Mouse (Mus musculus) lung, embryonic 16.5 days (tissue): ENCODE measurements around the gene Samd4b. TPM values are rescaled to one million over a fixed set of nuclear protein-coding genes. Genes with fewer than 3 reads are reported as not detected.

Experiments
- ATAC-seq: fragments of 200-750 bp; cut with Nextera tagmentation; 2 replicates; pipeline ENCODE4 v1.8.0; 2017; ENCODE audit warnings: low read depth, mild to moderate bottlenecking, moderate library complexity
- H3K27ac ChIP-seq: fragments of 300-500 bp; sonication (generic); 2 replicates; pipeline ENCODE4 v1.5.1; 2014; ENCODE audit warnings: mild to moderate bottlenecking, control low read depth, low read length
- H3K27me3 ChIP-seq: fragments of 300-500 bp; sonication (generic); 2 replicates; pipeline ENCODE4 v1.6.1; 2014; ENCODE audit warnings: low read depth, low read length, mixed read lengths; ENCODE audit not compliant: control insufficient read depth, insufficient read depth
- H3K36me3 ChIP-seq: fragments of 300-500 bp; sonication (generic); 2 replicates; pipeline ENCODE4 v1.6.1; 2014; ENCODE audit warnings: low read length; ENCODE audit not compliant: control insufficient read depth, insufficient read depth
- H3K4me1 ChIP-seq: fragments of 300-500 bp; sonication (generic); replicated peaks from 2 replicates; pipeline ENCODE4 v1.6.1; 2014; ENCODE audit warnings: low read length, mixed read lengths; ENCODE audit not compliant: control insufficient read depth, insufficient read depth
- H3K4me2 ChIP-seq: fragments of 300-500 bp; sonication (generic); 2 replicates; pipeline ENCODE4 v1.6.1; 2014; ENCODE audit warnings: low read depth, low read length, control low read depth
- H3K4me3 ChIP-seq: fragments of 300-500 bp; sonication (generic); 2 replicates; pipeline ENCODE4 v1.5.1; 2014; ENCODE audit warnings: mild to moderate bottlenecking, low read length, control low read depth
- H3K9ac ChIP-seq: fragments of 300-500 bp; sonication (generic); 2 replicates; pipeline ENCODE4 v1.6.1; 2014; ENCODE audit warnings: low read length, control low read depth
- H3K9me3 ChIP-seq: fragments of 300-500 bp; sonication (generic); 2 replicates; pipeline ENCODE4 v1.6.1; 2016; ENCODE audit warnings: low read length; ENCODE audit not compliant: control insufficient read depth
- WGBS: fragments of 180-500 bp; shearing (Covaris S2); extraction: QIAGEN DNeasy Blood & Tissue Kit; methylation state at CpG from one replicate; pipeline ENCODE4 v1.1.7; 2014; 5-methylcytosine and 5-hydroxymethylcytosine counted together
- polyA plus RNA-seq: library from polyadenylated mRNA; unstranded; fragments of >200 nt; fragmentation: Nextera tagmentation; extraction: Ambion mirVana; gene quantifications from 2 replicates; pipeline ENCODE4 v1.2.1, GENCODE M21; 2015

Gene Samd4b
- polyA plus RNA-seq, 1 experiment from 2014 or later = 15.1 TPM

DNA sequence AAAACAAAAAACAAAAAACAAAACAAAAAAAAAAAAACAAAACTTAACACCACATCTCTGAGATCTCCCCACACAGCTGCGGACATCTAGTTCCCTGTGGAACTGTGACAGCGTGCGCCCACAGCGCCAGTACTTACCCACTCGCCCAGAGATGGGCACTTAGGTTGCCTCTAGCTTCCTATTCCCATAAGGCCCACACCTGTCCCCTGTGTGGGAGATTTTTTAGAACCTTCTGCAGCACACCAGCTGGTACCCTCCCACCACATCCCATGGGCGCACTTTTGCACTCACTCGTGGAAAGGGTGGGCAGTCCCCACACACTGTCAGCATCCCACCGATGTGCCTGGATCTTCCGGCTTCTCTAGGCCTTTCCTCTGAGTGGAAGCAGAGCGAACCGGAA, 115.1 kb downstream of the Samd4b start:
- Histone ChIP-seq H3K9ac (no peak overlapping the region), H3K4me3 (no peak overlapping the region), H3K4me2 (no peak overlapping the region), H3K36me3 (no peaks in the 10 kb centered on the region), H3K4me1 (peaks cover 2% of the 10 kb centered on the region; the same call in 1 of the 2 replicates), H3K9me3 (no peaks in the 10 kb centered on the region), H3K27me3 (peaks cover 3% of the 10 kb centered on the region), H3K27ac (no peak overlapping the region)
- 80% methylated on average over 11 of the region's 11 CpGs for WGBS
- no peak for ATAC-seq

DNA sequence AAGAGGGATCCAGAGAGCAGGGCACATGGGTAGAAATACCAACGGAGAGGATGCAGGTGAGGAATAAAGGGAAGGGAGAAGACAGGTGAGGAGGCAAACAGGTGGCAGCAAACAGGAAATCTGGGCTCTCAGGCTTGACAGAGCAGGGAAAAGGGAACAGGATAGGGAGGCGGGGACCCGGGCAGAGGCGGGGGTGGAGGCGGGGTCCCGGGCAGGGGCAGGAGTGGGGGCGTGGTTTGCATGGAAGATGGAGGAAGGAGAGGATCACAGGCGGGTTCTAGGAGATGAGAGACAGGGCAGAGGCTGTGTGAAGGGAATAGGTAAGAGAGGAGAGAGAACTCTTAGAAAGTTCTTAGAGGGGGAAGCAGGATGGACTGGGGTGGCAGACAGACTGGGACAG, 119.1 kb downstream of the Samd4b start:
- Histone ChIP-seq H3K27me3 (no peaks in the 10 kb centered on the region), H3K36me3 (no peaks in the 10 kb centered on the region), H3K4me3 (no peak overlapping the region), H3K4me2 (no peak overlapping the region), H3K4me1 (no peaks in the 10 kb centered on the region), H3K9me3 (no peaks in the 10 kb centered on the region), H3K9ac (no peak overlapping the region), H3K27ac (no peak overlapping the region)
- 0 out of 2 replicates have a peak, but pooled peaks have one; percentile 41 for ATAC-seq
- 4% methylated on average over 8 of the region's 8 CpGs for WGBS

DNA sequence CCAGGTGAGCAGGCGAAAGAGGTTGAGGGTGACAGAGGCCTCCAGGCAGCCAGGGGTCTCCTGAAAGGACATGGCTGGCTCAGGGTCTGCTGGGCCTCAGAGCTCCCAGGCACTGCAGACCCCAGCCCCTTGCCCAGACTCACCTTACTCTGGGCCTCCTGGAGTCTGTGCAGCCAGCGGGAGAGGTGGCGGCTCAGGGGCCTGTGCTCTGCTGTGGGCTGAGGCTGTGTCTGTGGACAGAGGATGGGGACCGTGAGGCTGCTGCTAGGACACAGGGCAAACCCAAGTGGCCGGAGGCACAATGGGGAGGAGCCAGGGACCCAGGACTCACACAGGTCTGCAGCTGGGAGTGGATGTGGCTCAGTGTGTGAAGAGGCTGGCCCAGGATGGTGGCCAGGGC, 120.6 kb downstream of the Samd4b start:
- Histone ChIP-seq H3K27me3 (no peaks in the 10 kb centered on the region), H3K27ac (no peak overlapping the region), H3K9ac (no peak overlapping the region), H3K4me1 (no peaks in the 10 kb centered on the region), H3K4me3 (no peak overlapping the region), H3K36me3 (no peaks in the 10 kb centered on the region), H3K9me3 (no peaks in the 10 kb centered on the region), H3K4me2 (no peak overlapping the region)
- 88% methylated on average over 5 of the region's 5 CpGs for WGBS
- ATAC-seq = no peak

DNA sequence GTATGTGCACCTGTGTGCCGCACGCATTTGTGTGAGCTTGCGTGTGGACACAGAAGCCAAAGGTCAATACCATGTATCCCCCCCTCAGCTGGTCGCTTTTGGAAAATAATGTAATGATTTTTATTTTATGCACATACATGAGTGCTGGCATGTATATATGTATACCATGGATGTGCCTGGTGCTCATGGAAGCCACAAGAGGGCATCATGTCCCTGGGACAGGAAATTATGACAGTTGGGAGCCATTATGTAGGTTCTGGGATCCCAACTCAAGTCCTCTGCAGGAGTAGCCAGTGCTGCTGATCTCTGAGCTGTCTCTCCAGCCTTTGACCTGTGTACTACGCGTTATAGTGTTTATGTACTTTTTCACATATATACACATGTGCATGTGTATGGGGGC, 121.8 kb downstream of the Samd4b start:
- 82% methylated on average over 6 of the region's 6 CpGs for WGBS

DNA sequence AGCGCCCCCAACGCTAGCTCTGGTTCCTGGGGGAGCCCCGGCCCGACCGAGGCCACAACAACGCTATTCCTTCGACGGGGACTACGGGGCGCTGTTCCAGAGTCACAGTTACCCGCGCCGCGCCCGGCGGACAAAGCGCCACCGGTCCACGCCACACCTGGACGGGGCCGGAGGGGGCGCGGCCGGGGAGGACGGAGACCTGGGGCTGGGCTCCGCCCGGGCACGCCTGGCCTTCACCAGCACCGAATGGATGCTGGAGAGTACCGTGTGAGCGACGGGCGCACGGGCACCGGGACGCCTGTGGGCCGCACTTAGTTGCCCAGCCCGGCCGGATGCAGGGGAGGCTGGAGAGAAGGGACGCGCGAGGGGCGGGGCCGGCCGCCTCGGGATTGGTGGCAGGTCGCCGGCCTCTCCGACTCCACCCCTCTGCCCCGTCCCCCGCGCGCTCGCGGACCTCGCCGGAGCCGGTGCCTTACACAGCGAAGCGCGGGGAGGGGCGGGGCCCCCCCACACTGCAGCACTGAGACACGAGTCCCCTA, 130.7 kb downstream of the Samd4b start:
- H3K4me3 ChIP-seq = peak overlapping the region; percentile 60
- peaks cover 7% of the 10 kb centered on the region for H3K4me1 ChIP-seq
- H3K4me2 ChIP-seq = peak overlapping the region; percentile 89
- no peak overlapping the region for H3K27ac ChIP-seq
- H3K9ac ChIP-seq = peak overlapping the region; percentile 68
- no peaks in the 10 kb centered on the region for H3K27me3 ChIP-seq
- under 1% methylated on average over 43 of the region's 63 CpGs for WGBS
- H3K9me3 ChIP-seq = no peaks in the 10 kb centered on the region
- H3K36me3 ChIP-seq = no peaks in the 10 kb centered on the region
- ATAC-seq = peak; percentile 90

More for the DNA sequence above, 121.8 kb downstream of the Samd4b start:
- Histone ChIP-seq H3K9ac (no peak overlapping the region), H3K4me2 (no peak overlapping the region), H3K27me3 (no peaks in the 10 kb centered on the region), H3K27ac (no peak overlapping the region), H3K9me3 (no peaks in the 10 kb centered on the region), H3K4me3 (no peak overlapping the region), H3K4me1 (no peaks in the 10 kb centered on the region), H3K36me3 (no peaks in the 10 kb centered on the region)
- ATAC-seq = no peak

DNA sequence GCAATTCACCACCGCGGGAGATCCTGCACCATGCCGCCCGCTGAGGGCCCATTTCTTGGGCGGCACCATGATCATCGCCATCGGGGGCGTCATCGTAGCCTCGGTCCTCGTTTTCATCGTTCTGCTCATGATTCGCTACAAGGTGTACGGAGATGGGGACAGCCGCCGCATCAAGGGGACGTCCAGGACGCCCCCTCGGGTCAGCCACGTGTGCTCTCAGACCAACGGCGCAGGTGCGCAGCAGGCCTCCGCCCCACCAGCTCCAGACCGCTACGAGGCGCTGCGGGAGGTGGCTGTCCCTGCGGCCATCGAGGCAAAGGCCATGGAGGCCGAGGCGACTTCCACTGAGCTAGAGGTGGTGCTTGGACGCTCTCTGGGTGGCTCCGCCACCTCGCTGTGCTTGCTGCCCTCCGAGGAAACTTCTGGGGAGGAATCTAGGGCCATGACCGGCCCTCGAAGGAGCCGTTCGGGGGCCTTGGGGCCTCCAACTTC, 131.2 kb downstream of the Samd4b start:
- H3K9ac ChIP-seq = peak overlapping the region; percentile 68
- peak overlapping the region; percentile 60 for H3K4me3 ChIP-seq
- ATAC-seq = peak; percentile 21; the same call in 1 of the 2 replicates
- no peaks in the 10 kb centered on the region for H3K9me3 ChIP-seq
- H3K4me2 ChIP-seq = peak overlapping the region; percentile 89
- H3K36me3 ChIP-seq = no peaks in the 10 kb centered on the region
- H3K27me3 ChIP-seq = no peaks in the 10 kb centered on the region
- 24% methylated on average over 40 of the region's 40 CpGs for WGBS
- peaks cover 7% of the 10 kb centered on the region for H3K4me1 ChIP-seq
- H3K27ac ChIP-seq = no peak overlapping the region

DNA sequence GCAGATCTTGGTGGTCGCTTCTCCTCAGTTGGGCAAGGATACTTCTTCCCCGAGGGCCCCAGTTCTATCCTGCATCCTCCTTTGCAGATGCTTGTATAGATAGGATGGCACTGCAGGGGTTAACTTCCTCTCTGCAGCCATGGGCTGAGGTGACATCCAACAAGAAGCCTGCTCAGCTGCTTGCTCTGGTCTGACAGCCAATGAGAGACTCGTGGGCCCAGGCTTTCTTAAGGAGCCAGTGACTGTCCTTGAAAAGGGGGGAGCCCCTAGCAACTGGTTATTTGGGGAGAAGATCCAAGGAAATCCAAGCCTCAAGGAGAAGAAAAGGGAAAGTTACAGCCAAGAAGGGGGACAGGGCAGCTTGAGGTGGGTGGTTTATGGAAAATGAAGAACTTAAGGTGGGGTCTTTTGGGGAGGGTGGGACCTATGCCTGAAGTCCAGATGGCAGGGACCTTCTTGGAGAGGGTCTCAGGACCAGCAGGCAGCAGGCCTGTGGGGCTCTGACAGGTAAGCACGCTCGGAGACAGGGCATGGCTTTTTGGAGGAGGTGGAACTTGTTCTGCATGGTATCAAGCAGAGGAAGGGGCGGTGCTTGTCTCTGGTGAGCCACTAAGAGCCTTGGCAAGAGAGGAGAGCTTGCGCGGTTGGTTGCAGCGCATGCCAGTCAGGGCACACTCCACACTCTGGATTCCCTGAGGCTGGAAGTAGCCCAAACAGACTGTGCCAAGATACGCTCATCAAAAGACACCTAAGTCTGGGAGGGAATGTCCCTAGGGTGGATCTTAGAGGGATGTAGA, 133.3 kb downstream of the Samd4b start:
- Histone ChIP-seq H3K27ac (no peak overlapping the region), H3K4me2 (no peak overlapping the region), H3K27me3 (no peaks in the 10 kb centered on the region), H3K4me3 (no peak overlapping the region), H3K9me3 (no peaks in the 10 kb centered on the region), H3K9ac (no peak overlapping the region), H3K36me3 (peaks cover 5% of the 10 kb centered on the region), H3K4me1 (peaks cover 7% of the 10 kb centered on the region)
- 52% methylated on average over 10 of the region's 10 CpGs for WGBS
- ATAC-seq = peak; percentile 67

DNA sequence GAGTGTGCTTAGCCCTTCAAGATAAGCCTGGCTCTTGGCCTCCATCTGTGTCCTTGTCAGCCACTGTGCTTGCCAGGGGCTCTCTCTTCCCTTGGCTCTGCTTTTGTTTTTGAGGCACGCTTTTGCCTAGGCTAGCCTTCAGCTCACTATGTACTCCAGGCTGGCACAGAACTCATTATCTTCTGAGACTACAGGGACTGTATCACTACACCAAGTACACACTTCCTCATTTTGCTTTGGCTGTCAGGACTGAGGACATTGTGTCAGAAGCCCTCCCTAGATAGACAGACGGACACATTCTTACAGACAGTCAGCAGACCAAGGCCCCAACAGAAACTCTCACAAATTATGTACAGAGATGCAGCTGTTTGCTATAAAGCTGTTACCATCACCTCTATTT, 135.2 kb downstream of the Samd4b start:
- no peak overlapping the region for H3K4me3 ChIP-seq
- 85% methylated on average over 2 of the region's 2 CpGs for WGBS
- H3K4me2 ChIP-seq = no peak overlapping the region
- no peak overlapping the region for H3K27ac ChIP-seq
- no peaks in the 10 kb centered on the region for H3K27me3 ChIP-seq
- no peak for ATAC-seq
- no peak overlapping the region for H3K9ac ChIP-seq
- no peaks in the 10 kb centered on the region for H3K9me3 ChIP-seq
- peaks cover 21% of the 10 kb centered on the region for H3K36me3 ChIP-seq
- peaks cover 6% of the 10 kb centered on the region for H3K4me1 ChIP-seq

DNA sequence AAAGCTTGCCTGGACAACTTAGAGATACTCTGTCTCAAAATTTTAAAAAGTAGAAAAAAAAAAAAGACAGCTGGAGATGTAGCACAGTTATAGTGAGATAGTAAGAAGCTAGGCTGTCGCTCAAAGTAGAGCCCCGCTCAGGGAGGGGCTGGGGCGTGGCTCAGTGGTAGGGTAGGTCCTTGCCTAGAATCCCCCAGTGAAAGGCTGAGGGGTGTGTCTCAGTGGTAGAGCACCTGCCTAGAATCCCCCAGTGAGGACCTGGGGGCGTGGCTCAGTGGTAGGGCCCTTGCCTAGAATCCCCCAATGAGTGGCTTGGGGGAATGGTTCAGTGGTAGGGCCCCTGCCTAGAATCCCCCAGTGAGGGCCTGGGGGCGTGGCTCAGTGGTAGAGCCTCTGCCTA, 137.6 kb downstream of the Samd4b start:
- H3K27me3 ChIP-seq = no peaks in the 10 kb centered on the region
- WGBS = 87% methylated on average over 5 of the region's 5 CpGs
- no peak overlapping the region for H3K4me3 ChIP-seq
- no peak for ATAC-seq
- peaks cover 3% of the 10 kb centered on the region; the same call in 1 of the 2 replicates for H3K4me1 ChIP-seq
- H3K36me3 ChIP-seq = peaks cover 24% of the 10 kb centered on the region
- no peak overlapping the region for H3K4me2 ChIP-seq
- H3K9ac ChIP-seq = no peak overlapping the region
- H3K27ac ChIP-seq = no peak overlapping the region
- H3K9me3 ChIP-seq = no peaks in the 10 kb centered on the region
